Mouse (Mus musculus): ENCODE data around the gene Avpr1b. TPM values are rescaled to one million over a fixed set of nuclear protein-coding genes. Genes with fewer than 3 reads are reported as not detected.

Avpr1b gene
- polyA plus RNA-seq, 1 experiment = 0.49 TPM

DNA sequence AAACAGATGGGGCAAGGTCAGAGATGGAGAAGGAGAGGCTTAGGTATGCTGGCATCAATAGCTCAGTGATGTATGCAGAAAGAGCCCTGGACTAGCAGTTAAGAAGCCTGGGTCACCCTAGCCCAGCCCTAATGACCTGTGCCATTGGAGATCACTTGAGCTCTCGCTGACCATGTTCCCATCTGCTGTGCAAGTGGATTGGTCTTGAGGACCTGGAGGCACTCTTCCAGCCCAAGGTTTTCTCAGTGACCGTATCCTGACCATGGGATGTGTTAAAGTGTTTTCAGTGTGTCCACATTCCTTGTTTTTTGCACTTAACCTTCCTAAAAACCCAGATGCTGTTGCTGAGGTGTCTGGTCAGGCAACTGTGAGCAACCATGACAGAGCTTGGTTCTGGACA is 61.2 kb downstream of the Avpr1b start:
- Histone ChIP-seq H3K9me3 (replicated peaks; ENCODE audit: control insufficient read depth, insufficient read depth, low read length, poor library complexity, severe bottlenecking) (no peaks in the 10 kb centered on the region), H3K27me3 (ENCODE audit: control insufficient read depth, insufficient read depth, low read length, poor library complexity, severe bottlenecking) (no peaks in the 10 kb centered on the region), H3K4me3 (ENCODE audit: low read depth, low read length) (no peak overlapping the region), H3K9ac (ENCODE audit: low read depth, poor library complexity, severe bottlenecking) (no peak overlapping the region), H3K36me3 (ENCODE audit: control insufficient read depth, insufficient read depth, low read length, poor library complexity, severe bottlenecking) (no peaks in the 10 kb centered on the region), H3K27ac (ENCODE audit: insufficient read depth, low read length) (no peak overlapping the region), H3K4me1 (ENCODE audit: control insufficient read depth, insufficient read depth, low read length) (no peaks in the 10 kb centered on the region)
- TF ChIP-seq CTCF (IDR thresholded peaks at IDR 0.05; ENCODE audit: low read depth, low read length) = no peak
- TF ChIP-seq EP300 (IDR thresholded peaks at IDR 0.05; ENCODE audit: insufficient read depth, low read depth, low read length) = no peak
- TF ChIP-seq POLR2A (IDR thresholded peaks at IDR 0.05; ENCODE audit: insufficient read depth, low read length) = no peak

GRCm38 (mm10) chr1:131660716-131661472 is 61.9 kb downstream of the Avpr1b start:
- H3K4me3 ChIP-seq (ENCODE audit: low read depth, low read length) = no peak overlapping the region
- H3K9ac ChIP-seq (ENCODE audit: low read depth, poor library complexity, severe bottlenecking) = no peak overlapping the region
- TF ChIP-seq POLR2A (IDR thresholded peaks at IDR 0.05; ENCODE audit: insufficient read depth, low read length) (no peak), CTCF (IDR thresholded peaks at IDR 0.05; ENCODE audit: low read depth, low read length) (no peak), EP300 (IDR thresholded peaks at IDR 0.05; ENCODE audit: insufficient read depth, low read depth, low read length) (no peak)
- no peaks in the 10 kb centered on the region for H3K36me3 ChIP-seq (ENCODE audit: control insufficient read depth, insufficient read depth, low read length, poor library complexity, severe bottlenecking)
- H3K27ac ChIP-seq (ENCODE audit: insufficient read depth, low read length) = no peak overlapping the region
- H3K9me3 ChIP-seq (replicated peaks; ENCODE audit: control insufficient read depth, insufficient read depth, low read length, poor library complexity, severe bottlenecking) = no peaks in the 10 kb centered on the region
- no peaks in the 10 kb centered on the region for H3K27me3 ChIP-seq (ENCODE audit: control insufficient read depth, insufficient read depth, low read length, poor library complexity, severe bottlenecking)
- no peaks in the 10 kb centered on the region for H3K4me1 ChIP-seq (ENCODE audit: control insufficient read depth, insufficient read depth, low read length)

Other genes with a start within 250 kb of the Avpr1b start
- 78.9 and 83.8 TPM in 2 replicates for gene Srgap2, start 71.9 kb upstream of the Avpr1b start, polyA plus RNA-seq (2011; ENCODE audit: insufficient read depth, insufficient read length, low read depth, missing spikeins)
- gene Fam72a, start 71.3 kb upstream of the Avpr1b start, polyA plus RNA-seq (2011; ENCODE audit: insufficient read depth, insufficient read length, low read depth, missing spikeins) = 6.4 and 6.6 TPM in 2 replicates
- gene Ctse, start 39.1 kb downstream of the Avpr1b start, polyA plus RNA-seq (2011; ENCODE audit: insufficient read depth, insufficient read length, low read depth, missing spikeins) = not detected in 2 replicates
- gene Rab7b, start 89.5 kb downstream of the Avpr1b start, polyA plus RNA-seq (2011; ENCODE audit: insufficient read depth, insufficient read length, low read depth, missing spikeins) = 3.1 and 4.4 TPM in 2 replicates
- not detected in 2 replicates for gene Slc26a9, start 144.8 kb downstream of the Avpr1b start, polyA plus RNA-seq (2011; ENCODE audit: insufficient read depth, insufficient read length, low read depth, missing spikeins)
- 6.8 and 9.0 TPM in 2 replicates for gene Pm20d1, start 198.1 kb downstream of the Avpr1b start, polyA plus RNA-seq (2011; ENCODE audit: insufficient read depth, insufficient read length, low read depth, missing spikeins)
- gene Slc41a1, start 228.3 kb downstream of the Avpr1b start, polyA plus RNA-seq (2011; ENCODE audit: insufficient read depth, insufficient read length, low read depth, missing spikeins) = 14.4 and 16.3 TPM in 2 replicates

Data from ES-Bruce4 (cell line).